Mouse (Mus musculus): ENCODE results near the gene Elp5. TPM values are rescaled to one million over a fixed set of nuclear protein-coding genes. Genes with fewer than 3 reads are reported as not detected.
A peak's percentile ranks its signal among the peaks of the same experiment; 100 is the strongest.

The Elp5 gene
- total and polyA plus RNA-seq, 3 experiments: 39.0 to 61.6 (median 42.2) TPM

GRCm38 (mm10) chr11:69994401-69995090 is 12.2 kb upstream of the Elp5 start:
- Histone ChIP-seq H3K79me2 (replicated peaks; ENCODE audit: control insufficient read depth, insufficient read depth, low read length) (peaks cover 1% of the 10 kb centered on the region), H3K9ac (ENCODE audit: low read depth, low read length) (no peak overlapping the region), H3K4me1 (ENCODE audit: control insufficient read depth, insufficient read depth, low read length) (peaks cover 5% of the 10 kb centered on the region), H3K27ac (peak overlapping the region; percentile 97; the same call in 1 of the 2 replicates), H3K36me3 (ENCODE audit: control insufficient read depth, insufficient read depth, low read length) (peaks cover 18% of the 10 kb centered on the region), H3K4me3 (no peak overlapping the region), H3K27me3 (ENCODE audit: control insufficient read depth, insufficient read depth, low read length) (no peaks in the 10 kb centered on the region)
- intact Hi-C loops (cut with DNase I): loop anchor here (2.0 to 10.0 kb wide), 3 partner anchors 14 to 580 kb away; partner anchors contain the start of genes Ctdnep1, Eif5a and Kdm6b
- DNase-seq: no peak
- WGBS: 85% methylated on average over 11 of the region's 11 CpGs
- no peak for TF ChIP-seq CTCF (IDR thresholded peaks at IDR 0.05)
- no peak for TF ChIP-seq EP300 (IDR thresholded peaks at IDR 0.05; ENCODE audit: insufficient read depth, low read depth, low read length)
- no peak for TF ChIP-seq POLR2A (IDR thresholded peaks at IDR 0.05; ENCODE audit: insufficient read depth, low read depth, low read length)

GRCm38 (mm10) chr11:69992932-69993331 is 10.6 kb upstream of the Elp5 start:
- DNase-seq: no peak
- no peak for TF ChIP-seq EP300 (IDR thresholded peaks at IDR 0.05; ENCODE audit: insufficient read depth, low read depth, low read length)
- no peak for TF ChIP-seq CTCF (IDR thresholded peaks at IDR 0.05)
- no peak for TF ChIP-seq POLR2A (IDR thresholded peaks at IDR 0.05; ENCODE audit: insufficient read depth, low read depth, low read length)
- 82% methylated on average over 3 of the region's 3 CpGs for WGBS
- Histone ChIP-seq H3K79me2 (replicated peaks; ENCODE audit: control insufficient read depth, insufficient read depth, low read length) (peaks cover 1% of the 10 kb centered on the region), H3K27ac (peak overlapping the region; percentile 87), H3K4me3 (no peak overlapping the region), H3K27me3 (ENCODE audit: control insufficient read depth, insufficient read depth, low read length) (no peaks in the 10 kb centered on the region), H3K9ac (ENCODE audit: low read depth, low read length) (0 out of 2 replicates have a peak overlapping the region, but pooled peaks have one; percentile 12), H3K36me3 (ENCODE audit: control insufficient read depth, insufficient read depth, low read length) (peaks cover 25% of the 10 kb centered on the region), H3K4me1 (ENCODE audit: control insufficient read depth, insufficient read depth, low read length) (peaks cover 5% of the 10 kb centered on the region)
- intact Hi-C loops (cut with DNase I): loop anchor here (5.0 to 10.0 kb wide), 2 partner anchors 71 to 578 kb away; partner anchors contain the start of genes Eif5a and Kdm6b

- peak overlapping the region; percentile 87 for H3K4me3 ChIP-seq
- 40% methylated on average over 10 of the region's 10 CpGs for WGBS
- intact Hi-C loops (cut with DNase I): loop anchor here (5.0 to 10.0 kb wide), 2 partner anchors 70 to 578 kb away; partner anchors contain the start of genes Eif5a and Kdm6b
- H3K79me2 ChIP-seq (replicated peaks; ENCODE audit: control insufficient read depth, insufficient read depth, low read length): peaks cover 1% of the 10 kb centered on the region
- H3K27ac ChIP-seq: peak overlapping the region; percentile 87
- TF ChIP-seq EP300 (IDR thresholded peaks at IDR 0.05; ENCODE audit: insufficient read depth, low read depth, low read length) (no peak), POLR2A (IDR thresholded peaks at IDR 0.05; ENCODE audit: insufficient read depth, low read depth, low read length) (no peak), CTCF (IDR thresholded peaks at IDR 0.05) (no peak)
- DNase-seq: no peak
- H3K36me3 ChIP-seq (ENCODE audit: control insufficient read depth, insufficient read depth, low read length): peaks cover 25% of the 10 kb centered on the region
- H3K27me3 ChIP-seq (ENCODE audit: control insufficient read depth, insufficient read depth, low read length): no peaks in the 10 kb centered on the region
- peak overlapping the region; percentile 15; the same call in 1 of the 2 replicates for H3K9ac ChIP-seq (ENCODE audit: low read depth, low read length)
- peaks cover 5% of the 10 kb centered on the region for H3K4me1 ChIP-seq (ENCODE audit: control insufficient read depth, insufficient read depth, low read length)
Observed at GRCm38 (mm10) chr11:69992396-69992795, 10.1 kb upstream of the Elp5 start.

GRCm38 (mm10) chr11:69991711-69992110 is 9.4 kb upstream of the Elp5 start:
- DNase-seq: no peak
- Histone ChIP-seq H3K9ac (ENCODE audit: low read depth, low read length) (peak overlapping the region; percentile 83), H3K27me3 (ENCODE audit: control insufficient read depth, insufficient read depth, low read length) (no peaks in the 10 kb centered on the region), H3K36me3 (ENCODE audit: control insufficient read depth, insufficient read depth, low read length) (peaks cover 25% of the 10 kb centered on the region), H3K4me1 (ENCODE audit: control insufficient read depth, insufficient read depth, low read length) (peaks cover 5% of the 10 kb centered on the region), H3K4me3 (peak overlapping the region; percentile 87), H3K27ac (peak overlapping the region; percentile 87), H3K79me2 (replicated peaks; ENCODE audit: control insufficient read depth, insufficient read depth, low read length) (peaks cover 1% of the 10 kb centered on the region)
- intact Hi-C loops (cut with DNase I): loop anchor here (5.0 to 10.0 kb wide), 2 partner anchors 69 to 577 kb away; partner anchors contain the start of genes Eif5a and Kdm6b
- WGBS: under 1% methylated on average over 15 of the region's 15 CpGs
- TF ChIP-seq EP300 (IDR thresholded peaks at IDR 0.05; ENCODE audit: insufficient read depth, low read depth, low read length) (no peak; the same call in 1 of the 2 replicates), CTCF (IDR thresholded peaks at IDR 0.05) (no peak), POLR2A (IDR thresholded peaks at IDR 0.05; ENCODE audit: insufficient read depth, low read depth, low read length) (no peak)

GRCm38 (mm10) chr11:69990850-69991691 is 8.8 kb upstream of the Elp5 start, which contains the start of gene Gabarap:
TSS of gene Gabarap (plus strand) at chr11:69991143.
- peak; percentile 95 to 96 for DNase-seq
- intact Hi-C loops (cut with DNase I): loop anchor here (5.0 to 10.0 kb wide), 2 partner anchors 69 to 576 kb away; partner anchors contain the start of genes Eif5a and Kdm6b
- Histone ChIP-seq H3K4me3 (peak within 1 kb of the TSS; percentile 87), H3K27me3 (ENCODE audit: control insufficient read depth, insufficient read depth, low read length) (no peaks in the 10 kb centered on the region), H3K4me1 (ENCODE audit: control insufficient read depth, insufficient read depth, low read length) (peaks cover 5% of the 10 kb centered on the region), H3K9ac (ENCODE audit: low read depth, low read length) (peak within 1 kb of the TSS; percentile 83), H3K79me2 (replicated peaks; ENCODE audit: control insufficient read depth, insufficient read depth, low read length) (peaks cover 1% of the 10 kb centered on the region), H3K36me3 (ENCODE audit: control insufficient read depth, insufficient read depth, low read length) (peaks cover 25% of the 10 kb centered on the region), H3K27ac (peak within 1 kb of the TSS; percentile 87)
- peak; percentile 95 for TF ChIP-seq POLR2A (IDR thresholded peaks at IDR 0.05; ENCODE audit: insufficient read depth, low read depth, low read length)
- TF ChIP-seq EP300 (IDR thresholded peaks at IDR 0.05; ENCODE audit: insufficient read depth, low read depth, low read length): peak; percentile 98
- TF ChIP-seq CTCF (IDR thresholded peaks at IDR 0.05): no peak
- under 1% methylated on average over 40 of the region's 40 CpGs for WGBS
